Mouse (Mus musculus) kidney, postnatal 4 days (tissue): ENCODE results near the gene Antxrl.

Experiments
- DNase-seq, 2 experiments: peaks; one replicate each; pipeline ENCODE4 v3.0.0; 2021; ENCODE audit warnings: mixed read lengths in 2 of 2

Antxrl gene

DNA sequence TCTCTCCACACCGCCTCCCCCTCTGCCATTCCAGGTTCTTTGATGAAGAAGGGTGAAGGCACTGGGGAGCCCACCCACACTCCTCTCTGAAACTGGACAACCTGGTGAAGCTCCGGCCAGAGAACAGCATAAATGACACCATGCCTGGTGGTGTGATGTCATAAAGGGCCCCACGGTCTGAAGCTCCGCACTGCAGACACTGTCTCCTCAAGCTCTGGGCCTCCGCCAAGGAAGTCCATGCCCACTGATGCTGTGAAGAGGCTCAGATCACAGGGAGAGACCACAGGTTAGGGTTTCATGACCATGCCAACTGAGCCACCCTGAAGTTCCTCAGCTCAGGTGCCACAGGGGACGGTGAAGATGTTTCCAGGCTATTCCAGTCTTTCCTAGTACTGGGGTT is at the start of gene Antxrl:
Gene Antxrl (plus strand): TSS at position 192 of the 400 bp plus-strand sequence.
- no peak for DNase-seq

GRCm38 (mm10) chr14:34015063-34015462 is 37.4 kb upstream of the Antxrl start, which contains the start of gene Gm30083:
Gene Gm30083 (minus strand): TSS chr14:34015182.
- no peak for DNase-seq

DNA sequence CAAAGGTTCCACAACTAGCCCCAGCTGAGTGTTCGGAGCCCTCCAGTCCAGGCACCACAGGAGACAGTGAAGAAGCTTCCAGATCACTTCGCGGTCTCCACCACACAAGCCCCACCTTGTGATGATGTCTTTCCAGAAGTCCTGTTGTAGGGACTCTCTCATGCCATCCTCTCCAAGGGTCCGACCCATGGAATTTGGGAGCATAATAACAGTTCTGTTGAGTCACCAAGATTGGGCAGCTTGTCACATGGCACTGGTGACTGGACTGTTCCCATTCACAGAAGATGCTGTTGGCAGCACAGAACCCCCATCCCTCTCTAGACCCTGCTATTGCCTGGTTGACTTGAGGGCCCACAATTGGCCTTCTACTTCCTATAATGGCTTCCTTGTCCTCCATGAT is 36.1 kb upstream of the Antxrl start, which contains the start of gene Gm5460:
Gene Gm5460 (plus strand): TSS at position 378 of the 400 bp plus-strand sequence.
- DNase-seq = no peak

GRCm38 (mm10) chr14:34016938-34017337 is 35.6 kb upstream of the Antxrl start:
- no peak for DNase-seq

DNA sequence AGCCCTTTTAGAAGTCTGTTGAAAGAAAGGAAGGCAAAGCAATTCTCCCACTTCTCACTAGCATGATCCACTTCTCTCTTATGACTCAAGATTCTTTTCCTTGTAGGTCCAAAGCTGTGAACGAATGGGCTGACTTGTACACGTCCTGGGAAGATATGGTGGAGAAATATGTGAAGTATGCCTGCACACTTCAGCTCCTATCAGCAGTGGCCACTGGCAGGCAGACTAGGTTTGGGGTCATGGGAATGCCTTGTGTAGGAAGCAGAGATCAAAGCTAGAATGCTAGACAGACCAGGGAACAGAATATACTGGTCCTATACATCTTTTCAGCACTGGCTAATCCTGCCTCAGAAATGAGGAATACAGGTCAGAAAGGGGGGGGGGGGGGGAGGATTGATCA is 25.8 kb upstream of the Antxrl start:
- DNase-seq = no peak

GRCm38 (mm10) chr14:34033841-34034610 is 18.5 kb upstream of the Antxrl start:
- DNase-seq = no peak

- no peak for DNase-seq
Observed at GRCm38 (mm10) chr14:34041241-34041640, 11.3 kb upstream of the Antxrl start.

- no peak for DNase-seq
Observed at GRCm38 (mm10) chr14:34043341-34043740, 9.2 kb upstream of the Antxrl start.

GRCm38 (mm10) chr14:34050101-34050779 is 2.3 kb upstream of the Antxrl start:
- DNase-seq = no peak

DNA sequence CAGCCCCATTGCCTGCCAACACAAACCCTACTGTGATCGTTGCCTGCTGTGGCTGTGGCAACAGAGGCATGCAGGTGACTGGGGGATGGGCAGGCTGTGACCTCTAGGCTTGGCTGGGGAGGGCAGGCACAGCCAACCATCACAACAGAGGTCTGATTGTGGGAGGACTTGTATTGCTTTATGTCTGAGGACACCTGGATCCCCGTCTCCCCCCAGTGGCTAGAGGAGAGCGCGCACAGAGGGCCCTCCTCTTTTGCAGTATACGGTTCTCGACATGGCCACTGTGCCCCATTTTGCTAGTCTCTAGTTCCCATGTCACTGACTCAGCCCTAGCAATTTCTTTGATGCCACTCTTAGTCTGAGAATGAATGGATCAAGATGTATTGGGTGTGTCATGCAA is 19.2 kb downstream of the Antxrl start:
- DNase-seq = peak in 1 of 2 experiments; percentile 5

DNA sequence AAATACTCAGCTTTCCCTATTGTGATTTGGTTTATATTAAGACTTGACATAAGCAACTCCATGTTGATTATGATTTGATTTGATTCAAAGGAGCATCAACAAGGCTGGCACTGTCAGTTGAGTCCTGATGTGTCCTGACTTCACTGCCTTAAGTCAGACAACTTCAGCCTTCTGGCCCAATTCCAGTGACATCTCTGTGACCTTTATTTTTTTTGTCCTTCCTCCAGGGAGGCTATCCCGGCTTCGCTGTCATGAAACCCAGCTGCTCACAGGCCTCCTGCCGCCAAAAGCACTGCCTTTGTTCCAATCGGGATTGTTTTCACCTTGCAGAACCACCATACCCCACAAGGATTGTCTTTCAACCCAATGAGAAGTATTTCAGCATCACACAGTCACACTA is 22.8 kb downstream of the Antxrl start:
- peak in 1 of 2 experiments; percentile 10 for DNase-seq

GRCm38 (mm10) chr14:34077222-34077621 is 24.7 kb downstream of the Antxrl start:
- DNase-seq = no peak

DNA sequence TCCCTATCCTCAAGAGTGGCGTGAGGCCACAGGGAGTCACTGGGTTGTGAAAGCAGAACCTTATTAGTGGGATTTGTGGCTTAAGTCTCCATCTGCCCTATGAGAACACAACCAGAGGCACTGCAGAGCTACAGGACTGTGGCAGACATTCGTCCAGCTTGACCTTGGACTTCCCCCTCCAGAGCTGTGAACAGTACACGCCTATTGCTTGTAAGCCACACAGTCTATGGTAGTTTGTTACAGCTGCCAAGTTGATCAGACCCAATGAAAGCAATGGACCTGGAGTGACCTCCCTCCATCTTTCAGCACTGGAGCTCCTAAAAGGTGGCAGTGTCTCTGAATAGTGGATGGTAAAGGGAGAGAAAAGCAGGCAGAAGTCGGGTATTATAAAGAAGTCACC is 25.8 kb downstream of the Antxrl start:
- DNase-seq = no peak

DNA sequence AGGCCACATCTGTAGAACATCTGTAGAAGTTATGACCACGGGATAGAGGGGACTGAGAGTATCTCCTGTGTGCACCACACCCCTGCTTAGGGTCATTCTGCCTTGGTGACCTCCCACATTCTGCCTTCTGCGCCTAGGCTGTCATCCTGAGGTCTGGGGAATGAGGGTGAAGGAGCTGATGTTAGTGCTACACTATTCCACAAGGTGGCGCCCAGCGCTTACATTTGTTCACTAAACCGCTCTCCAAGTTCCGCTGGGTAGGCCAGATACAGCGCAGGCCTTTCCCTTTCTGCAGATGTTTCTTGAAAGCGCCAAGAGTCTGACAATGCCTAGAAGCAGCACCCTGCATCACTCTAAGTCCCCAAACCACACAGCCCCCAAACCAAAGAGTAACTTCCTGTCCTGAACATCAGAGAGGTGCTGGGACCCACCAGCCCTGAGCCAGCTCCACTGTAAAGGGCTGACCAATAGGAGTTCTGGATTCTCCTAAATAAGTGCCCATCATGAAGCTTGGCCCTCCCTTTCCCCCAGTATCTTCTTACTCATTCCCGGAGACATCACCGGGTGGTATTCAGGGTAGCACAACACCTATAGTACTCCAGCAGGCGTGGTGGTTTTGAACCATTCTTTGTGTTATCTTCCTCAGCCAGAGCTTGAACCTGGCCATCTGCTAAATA is 28.0 kb downstream of the Antxrl start:
- DNase-seq = peak; percentile 83 to 87

GRCm38 (mm10) chr14:34085731-34086130 is 33.2 kb downstream of the Antxrl start, which contains the start of gene Anxa8:
Gene Anxa8 (plus strand): TSS chr14:34085981.
- DNase-seq = no peak

DNA sequence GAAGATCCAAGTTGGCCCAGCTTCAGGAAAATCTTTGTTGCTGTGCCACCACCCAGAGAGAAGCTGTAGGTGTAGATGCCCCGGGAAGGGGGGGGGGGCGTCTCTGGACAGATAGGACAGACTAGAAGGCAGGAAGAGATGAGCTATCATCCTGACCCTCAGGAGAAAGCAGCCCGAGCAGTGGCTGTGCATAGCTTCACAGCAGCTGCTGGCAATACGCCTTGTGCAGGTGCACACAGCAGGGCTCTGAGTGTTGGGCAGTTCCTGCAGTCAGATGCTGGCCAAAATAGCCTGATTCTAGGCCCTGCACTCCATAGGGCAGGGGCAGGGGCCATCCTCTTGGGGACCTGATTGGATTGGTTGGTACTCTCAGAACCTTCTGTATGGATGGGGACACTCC is 34.3 kb downstream of the Antxrl start:
- DNase-seq = no peak

DNA sequence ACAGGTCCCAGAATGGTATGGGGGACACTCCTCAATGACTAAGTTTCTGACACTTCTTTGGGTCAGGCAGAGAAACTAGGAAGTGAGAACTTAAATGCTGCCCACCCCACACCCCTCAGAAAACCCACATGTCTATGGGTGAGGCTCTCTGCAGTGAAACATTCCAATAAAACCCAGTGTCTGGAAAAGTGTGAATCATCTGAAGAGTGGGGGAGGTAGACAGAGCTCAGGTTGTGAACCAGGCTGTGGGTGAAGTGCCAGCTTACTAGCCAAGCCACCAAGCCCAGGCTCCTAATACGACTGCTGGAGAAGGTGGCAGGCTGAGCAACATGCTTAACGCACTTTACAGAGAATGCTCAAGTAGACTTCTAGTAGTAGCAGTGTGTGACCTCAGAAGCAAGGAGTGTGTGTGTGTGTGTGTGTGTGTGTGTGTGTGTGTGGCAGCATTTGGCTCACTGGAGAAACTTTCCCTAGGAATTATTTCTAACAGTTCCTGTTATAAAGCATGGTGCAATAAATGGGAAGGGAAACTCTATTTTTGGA is 35.4 kb downstream of the Antxrl start:
- no peak for DNase-seq

DNA sequence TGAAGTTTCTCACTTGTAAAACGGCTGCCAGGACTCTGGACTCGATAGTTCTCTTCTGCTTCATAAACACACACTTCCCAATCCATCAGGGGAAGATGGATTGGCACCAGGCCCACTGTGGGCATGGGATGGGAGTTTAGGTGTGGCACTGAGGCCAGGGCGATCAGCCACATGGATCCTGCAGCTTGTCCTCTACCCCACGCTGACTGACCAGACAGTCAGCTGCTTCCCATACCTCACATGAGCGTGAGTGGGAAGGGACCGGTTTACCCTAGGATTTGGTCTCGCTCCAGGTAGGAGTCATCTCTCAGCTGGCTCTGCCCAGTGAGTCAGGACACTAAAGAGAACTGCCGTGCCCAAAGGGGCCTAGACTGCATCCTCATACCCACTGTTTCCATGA is 37.3 kb downstream of the Antxrl start:
- no peak for DNase-seq

DNA sequence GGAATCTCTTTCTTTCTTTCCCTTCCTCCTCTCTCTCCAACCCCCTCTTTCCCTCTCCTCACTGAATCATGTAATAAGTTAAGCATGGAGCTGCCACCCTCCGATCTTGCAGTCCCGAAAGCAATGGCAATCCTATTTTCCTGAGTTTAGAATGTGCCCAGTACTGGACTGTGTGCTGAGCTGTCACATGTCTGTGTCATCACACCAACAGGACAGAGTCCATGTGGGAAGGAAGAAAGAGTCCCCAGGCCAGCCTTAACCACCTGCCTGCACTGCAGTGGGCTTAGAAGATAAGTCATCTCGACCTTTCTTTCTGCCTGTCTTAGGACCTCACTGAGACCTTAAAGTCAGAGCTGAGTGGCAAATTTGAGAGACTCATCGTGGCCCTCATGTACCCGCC is 39.0 kb downstream of the Antxrl start:
- no peak for DNase-seq

- DNase-seq = no peak
Observed at GRCm38 (mm10) chr14:34092856-34093255, 40.3 kb downstream of the Antxrl start.

GRCm38 (mm10) chr14:34096161-34096560 is 43.7 kb downstream of the Antxrl start:
- no peak for DNase-seq

- DNase-seq = no peak
Observed at GRCm38 (mm10) chr14:34102601-34103000, 50.1 kb downstream of the Antxrl start, which contains the start of gene A630023A22Rik. Gene A630023A22Rik (minus strand): TSS chr14:34102754.

DNA sequence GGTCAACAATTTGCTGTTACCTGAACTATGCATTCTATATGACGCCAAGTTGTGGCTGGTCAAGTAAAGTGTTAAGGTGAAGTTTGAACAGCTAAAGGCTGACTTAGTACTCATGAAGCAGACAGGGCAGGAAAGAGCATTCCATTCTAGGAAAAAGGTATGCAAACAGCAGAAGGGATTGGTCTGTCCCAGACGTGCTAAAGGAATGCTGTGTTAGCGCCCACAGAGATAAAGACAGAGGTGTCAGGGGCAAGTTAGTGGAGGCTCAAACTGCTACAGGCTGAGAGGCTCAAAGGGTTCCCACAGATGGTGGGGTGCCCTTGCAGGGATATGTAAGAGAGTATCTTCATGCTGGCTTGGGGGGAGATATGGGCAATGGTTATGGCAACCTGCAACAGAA is 51.3 kb downstream of the Antxrl start:
- no peak for DNase-seq
